Mouse (Mus musculus) hindbrain, embryonic 14.5 days (tissue): ENCODE results near the gene Slc25a13. TPM values are rescaled to one million over a fixed set of nuclear protein-coding genes. Genes with fewer than 3 reads are reported as not detected.

ENCODE experiments used
- ATAC-seq: fragments of 200-750 bp; cut with Nextera tagmentation; 2 replicates; pipeline ENCODE4 v1.8.0; 2017; ENCODE audit warnings: moderate number of reproducible peaks, mild to moderate bottlenecking, moderate TSS enrichment, moderate library complexity; ENCODE audit not compliant: low FRiP score
- DNase-seq: peaks from one replicate; pipeline ENCODE4 v3.0.0-alpha.2; 2015; ENCODE audit warnings: low spot score
- H3K27ac ChIP-seq: fragments of 300-500 bp; sonication (generic); 2 replicates; pipeline ENCODE4 v1.5.1; 2014; ENCODE audit warnings: mild to moderate bottlenecking, moderate library complexity
- H3K27me3 ChIP-seq: fragments of 300-500 bp; sonication (generic); 2 replicates; pipeline ENCODE4 v1.6.1; 2014; ENCODE audit warnings: mild to moderate bottlenecking, low read length, mixed read lengths; ENCODE audit not compliant: control insufficient read depth, insufficient read depth
- H3K36me3 ChIP-seq: fragments of 300-500 bp; sonication (generic); replicated peaks from 2 replicates; pipeline ENCODE4 v1.6.1; 2014; ENCODE audit not compliant: control insufficient read depth, insufficient read depth
- H3K4me1 ChIP-seq: fragments of 300-500 bp; sonication (generic); replicated peaks from 2 replicates; pipeline ENCODE4 v1.6.1; 2014; ENCODE audit warnings: antibody characterized with exemption, low read length, mixed read lengths; ENCODE audit not compliant: control insufficient read depth, insufficient read depth
- H3K4me2 ChIP-seq: fragments of 300-500 bp; sonication (generic); replicated peaks from 2 replicates; pipeline ENCODE4 v1.6.1; 2014; ENCODE audit warnings: mild to moderate bottlenecking, moderate library complexity
- H3K4me3 ChIP-seq: fragments of 300-500 bp; sonication (generic); replicated peaks from 2 replicates; pipeline ENCODE4 v1.5.1; 2014; ENCODE audit warnings: mild to moderate bottlenecking, low read length
- H3K9ac ChIP-seq: fragments of 300-500 bp; sonication (generic); 2 replicates; pipeline ENCODE4 v1.6.1; 2014
- H3K9me3 ChIP-seq: fragments of 300-500 bp; sonication (generic); 2 replicates; pipeline ENCODE4 v1.6.1; 2016; ENCODE audit warnings: low read length; ENCODE audit not compliant: control insufficient read depth
- WGBS: fragments of 180-500 bp; shearing (Covaris S2); extraction: QIAGEN DNeasy Blood & Tissue Kit; methylation state at CpG from one replicate; pipeline ENCODE4 v1.1.7; 2014; 5-methylcytosine and 5-hydroxymethylcytosine counted together
- polyA plus RNA-seq: library from polyadenylated mRNA; unstranded; fragments of >200 nt; fragmentation: Nextera tagmentation; extraction: Ambion mirVana; gene quantifications from 2 replicates; pipeline ENCODE4 v1.2.1, GENCODE M21; 2014

Slc25a13 gene
- polyA plus RNA-seq, 1 experiment from 2014 or later, result 5.6 TPM

DNA sequence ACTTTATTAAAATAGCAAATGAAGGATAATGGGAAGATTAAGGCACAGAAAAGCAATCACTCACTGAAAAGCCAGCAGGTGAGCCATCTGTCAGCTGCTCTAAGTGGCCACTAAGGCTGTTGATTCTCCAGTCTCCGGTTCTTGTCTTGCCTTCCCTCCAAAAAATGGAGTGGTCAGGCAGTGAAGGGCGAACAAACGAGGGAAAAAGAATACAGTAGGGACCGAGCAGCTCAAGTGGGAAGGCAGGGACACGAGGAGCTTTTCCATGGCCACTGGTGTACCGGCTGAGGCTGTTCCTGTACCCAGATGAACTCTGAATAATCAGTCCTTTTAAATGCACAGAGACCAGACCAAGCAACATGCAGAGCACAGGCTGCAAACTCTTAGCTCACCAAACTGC lies 54.8 kb downstream of the Slc25a13 start:
- H3K4me2 ChIP-seq, result no peak overlapping the region
- no peak for ATAC-seq
- H3K27ac ChIP-seq, result no peak overlapping the region
- peaks cover 22% of the 10 kb centered on the region for H3K4me1 ChIP-seq
- WGBS, result 24% methylated on average over 6 of the region's 6 CpGs
- no peak for DNase-seq
- no peaks in the 10 kb centered on the region for H3K36me3 ChIP-seq
- no peaks in the 10 kb centered on the region for H3K27me3 ChIP-seq
- H3K9ac ChIP-seq, result no peak overlapping the region
- no peaks in the 10 kb centered on the region for H3K9me3 ChIP-seq
- H3K4me3 ChIP-seq, result no peak overlapping the region

DNA sequence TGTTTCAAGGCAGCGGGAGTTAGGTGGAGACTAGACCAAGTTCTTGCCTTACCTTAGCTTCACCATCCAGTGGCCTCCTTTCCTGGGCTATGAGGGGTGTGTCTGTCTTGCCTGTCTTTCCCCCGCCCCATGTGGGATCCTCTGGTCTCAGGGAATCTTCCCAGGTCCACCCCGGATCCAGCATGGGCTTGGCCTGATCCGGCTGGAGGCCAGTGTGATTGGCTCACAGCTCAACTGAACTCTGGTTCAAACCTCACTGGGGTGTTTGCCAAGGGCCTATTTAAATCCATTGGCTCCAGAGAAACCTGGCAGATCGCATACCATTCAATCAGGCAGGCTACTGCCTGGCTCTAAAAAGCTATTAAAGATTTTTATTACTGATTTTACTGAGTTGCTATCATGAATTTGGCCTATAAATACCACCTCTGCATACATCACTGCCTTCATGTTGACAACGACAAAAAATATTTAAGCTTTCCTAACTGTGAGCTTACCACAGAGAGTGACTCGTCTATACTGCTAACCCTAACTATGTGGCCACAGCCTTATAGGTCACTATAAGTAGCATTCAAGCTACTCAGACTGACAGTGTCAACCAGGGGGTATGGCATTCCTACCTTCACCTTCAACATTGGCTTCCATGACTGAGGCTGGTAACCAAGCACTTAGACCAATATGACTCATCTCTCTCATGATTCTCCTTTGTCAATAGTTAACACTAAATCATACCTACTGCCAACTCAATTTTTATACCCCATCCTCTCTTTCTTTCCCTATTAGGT lies 56.1 kb downstream of the Slc25a13 start:
- ATAC-seq, result no peak
- 90% methylated on average over 7 of the region's 7 CpGs for WGBS
- H3K9me3 ChIP-seq, result no peaks in the 10 kb centered on the region

DNA sequence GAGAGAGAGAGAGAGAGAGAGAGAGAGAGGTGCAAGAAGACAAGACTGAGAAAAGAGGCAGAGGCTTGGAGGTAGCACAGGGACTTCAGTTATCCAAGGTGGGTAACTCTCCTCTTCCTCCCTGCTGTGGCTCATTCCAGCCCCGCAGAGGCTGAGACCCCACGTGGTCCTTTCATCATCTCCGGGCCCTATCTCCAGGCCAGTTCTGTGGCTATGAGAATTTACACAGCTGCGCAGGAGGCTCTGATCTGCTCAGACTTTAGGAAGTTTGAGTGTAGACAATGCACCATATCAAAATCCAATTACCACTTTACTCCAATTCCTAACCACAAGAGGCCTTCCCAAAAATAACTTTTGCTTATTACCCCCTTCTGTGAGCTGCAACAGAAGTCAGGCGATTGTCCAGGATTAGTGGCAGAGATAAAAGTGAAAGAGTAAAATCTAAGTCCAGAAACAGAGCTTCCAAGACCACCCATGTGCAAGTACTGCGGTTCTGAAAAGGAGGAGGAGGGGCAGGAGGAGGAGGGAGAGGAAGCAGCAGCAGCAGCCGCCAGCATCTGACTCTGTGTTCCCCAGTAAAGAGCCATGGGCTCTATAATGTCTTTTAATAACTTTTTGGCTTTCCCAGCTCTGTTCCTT lies 57.6 kb downstream of the Slc25a13 start:
- Histone ChIP-seq H3K9me3 (no peaks in the 10 kb centered on the region), H3K27me3 (no peaks in the 10 kb centered on the region), H3K4me2 (no peak overlapping the region), H3K27ac (no peak overlapping the region), H3K4me1 (peaks cover 22% of the 10 kb centered on the region), H3K36me3 (no peaks in the 10 kb centered on the region), H3K4me3 (no peak overlapping the region), H3K9ac (no peak overlapping the region)
- 4% methylated on average over 7 of the region's 7 CpGs for WGBS
- DNase-seq (no peak), ATAC-seq (no peak)

More for the DNA sequence above, 56.1 kb downstream of the Slc25a13 start:
- no peak overlapping the region for H3K9ac ChIP-seq
- no peak for DNase-seq
- H3K27ac ChIP-seq, result no peak overlapping the region
- H3K4me1 ChIP-seq, result peaks cover 22% of the 10 kb centered on the region
- no peaks in the 10 kb centered on the region for H3K36me3 ChIP-seq
- no peaks in the 10 kb centered on the region for H3K27me3 ChIP-seq
- no peak overlapping the region for H3K4me3 ChIP-seq
- H3K4me2 ChIP-seq, result no peak overlapping the region

DNA sequence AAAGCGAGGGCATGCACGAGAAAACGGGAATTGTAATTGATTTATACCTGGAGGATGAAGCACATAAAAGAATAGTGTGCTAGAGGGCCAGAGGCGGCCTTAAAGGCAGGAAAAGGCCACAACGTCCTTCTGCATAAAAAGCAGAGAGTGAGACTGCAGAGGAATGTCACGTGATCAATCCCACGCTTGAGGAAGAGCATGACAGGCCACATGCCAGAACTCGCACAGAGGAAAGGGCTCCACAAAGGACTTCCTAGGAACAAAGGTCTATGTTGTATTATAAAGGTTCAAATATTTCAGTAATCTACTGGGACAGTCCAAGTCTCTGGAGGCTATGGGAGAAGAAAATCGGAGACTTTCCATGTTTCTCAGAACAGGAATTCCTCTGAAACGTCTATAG lies 63.5 kb downstream of the Slc25a13 start:
- ATAC-seq (no peak), DNase-seq (no peak)
- Histone ChIP-seq H3K9me3 (no peaks in the 10 kb centered on the region), H3K36me3 (no peaks in the 10 kb centered on the region), H3K27ac (no peak overlapping the region), H3K4me2 (no peak overlapping the region), H3K9ac (no peak overlapping the region), H3K4me1 (no peaks in the 10 kb centered on the region), H3K4me3 (no peak overlapping the region), H3K27me3 (no peaks in the 10 kb centered on the region)
- WGBS, result 62% methylated on average over 10 of the region's 10 CpGs

DNA sequence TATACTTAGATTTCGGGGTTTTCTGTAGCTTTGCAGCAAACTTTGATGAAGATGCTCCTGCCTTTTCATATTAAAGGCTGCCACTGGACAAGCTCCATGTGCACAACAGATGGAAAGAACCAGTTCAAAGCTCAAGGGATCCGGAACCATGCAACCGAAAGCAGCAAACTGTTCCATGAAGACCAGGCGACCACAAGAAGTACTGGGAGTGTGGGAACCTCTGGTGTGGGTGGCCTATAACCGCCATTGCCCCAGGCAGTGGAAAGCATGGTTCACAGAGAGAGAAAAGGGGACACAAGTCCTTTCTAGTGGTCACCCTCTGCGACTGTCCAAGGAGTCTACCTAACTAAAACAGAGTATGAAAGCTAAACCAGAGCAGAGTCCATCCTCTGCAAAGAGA lies 66.2 kb downstream of the Slc25a13 start:
- H3K4me3 ChIP-seq, result no peak overlapping the region
- no peak overlapping the region for H3K27ac ChIP-seq
- no peaks in the 10 kb centered on the region for H3K4me1 ChIP-seq
- no peak overlapping the region for H3K4me2 ChIP-seq
- WGBS, result 93% methylated on average over 6 of the region's 6 CpGs
- no peak for ATAC-seq
- DNase-seq, result no peak
- H3K36me3 ChIP-seq, result no peaks in the 10 kb centered on the region
- H3K27me3 ChIP-seq, result no peaks in the 10 kb centered on the region
- H3K9me3 ChIP-seq, result no peaks in the 10 kb centered on the region
- H3K9ac ChIP-seq, result no peak overlapping the region

DNA sequence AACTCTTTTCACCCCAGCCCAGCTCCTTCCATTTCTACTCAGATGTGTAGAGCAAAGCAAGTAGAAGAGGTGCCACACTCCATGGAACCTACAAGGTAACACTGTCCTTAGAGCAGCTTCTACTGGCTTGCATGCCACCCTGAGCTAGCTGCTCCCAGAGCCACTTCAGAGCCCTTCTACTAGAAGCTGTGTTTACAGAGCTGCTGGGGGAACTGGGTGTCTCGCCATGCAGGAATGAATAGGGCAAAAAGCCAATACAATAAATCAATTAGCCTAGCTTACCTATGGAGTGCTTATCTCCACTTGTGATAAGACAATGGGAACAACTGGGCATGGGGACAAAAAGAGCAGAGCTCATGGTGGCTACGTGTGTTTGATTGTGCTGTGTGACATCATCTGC lies 67.2 kb downstream of the Slc25a13 start:
- 67% methylated on average over 2 of the region's 2 CpGs for WGBS

DNA sequence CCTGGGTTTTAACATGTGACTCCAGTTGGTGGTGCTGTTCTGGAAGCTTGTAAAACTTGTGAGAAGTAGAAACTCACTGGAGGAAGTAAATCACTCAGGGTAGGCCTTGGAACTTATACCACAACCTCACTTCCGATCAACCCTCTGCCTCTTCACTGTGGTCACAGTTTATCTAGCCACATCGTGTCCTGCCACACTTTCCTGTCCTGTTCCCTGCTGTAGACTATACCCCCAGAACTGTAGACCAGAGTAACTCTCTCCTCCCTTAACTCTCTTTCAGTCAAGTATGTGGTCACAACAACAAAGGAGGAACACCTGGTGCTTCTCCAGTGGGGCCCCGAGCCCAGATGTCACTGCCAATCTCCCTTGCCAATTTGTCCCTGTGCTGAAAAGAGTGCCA lies 67.6 kb downstream of the Slc25a13 start:
- Histone ChIP-seq H3K9me3 (no peaks in the 10 kb centered on the region), H3K9ac (no peak overlapping the region), H3K27me3 (no peaks in the 10 kb centered on the region), H3K4me3 (no peak overlapping the region), H3K36me3 (no peaks in the 10 kb centered on the region), H3K4me2 (no peak overlapping the region), H3K27ac (no peak overlapping the region), H3K4me1 (no peaks in the 10 kb centered on the region)
- ATAC-seq, result no peak
- 92% methylated on average over 3 of the region's 3 CpGs for WGBS
- no peak for DNase-seq

More for the DNA sequence above, 67.2 kb downstream of the Slc25a13 start:
- Histone ChIP-seq H3K9ac (no peak overlapping the region), H3K9me3 (no peaks in the 10 kb centered on the region), H3K27ac (no peak overlapping the region), H3K4me1 (no peaks in the 10 kb centered on the region), H3K27me3 (no peaks in the 10 kb centered on the region), H3K36me3 (no peaks in the 10 kb centered on the region), H3K4me2 (no peak overlapping the region), H3K4me3 (no peak overlapping the region)
- ATAC-seq (no peak), DNase-seq (no peak)

DNA sequence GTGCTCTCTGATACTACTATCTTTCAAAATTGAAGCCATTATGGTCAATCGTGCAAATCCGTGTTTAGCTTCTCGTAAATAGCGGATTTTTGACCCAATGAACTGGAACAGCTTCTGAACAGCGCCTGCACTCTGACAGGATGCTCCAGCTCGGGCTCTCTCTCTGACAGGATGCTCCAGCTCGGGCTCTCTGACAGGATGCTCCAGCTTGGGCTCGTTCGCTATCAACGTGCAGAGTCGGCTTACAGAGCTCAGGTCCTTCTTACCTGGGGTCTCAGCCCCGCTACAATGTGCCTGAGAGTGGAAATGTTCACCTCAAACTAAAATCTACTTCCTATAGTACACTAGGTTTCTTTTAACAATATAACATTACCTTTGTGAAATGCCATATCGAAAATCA lies 71.6 kb downstream of the Slc25a13 start:
- WGBS, result 84% methylated on average over 13 of the region's 13 CpGs
- no peaks in the 10 kb centered on the region for H3K27me3 ChIP-seq
- H3K9ac ChIP-seq, result no peak overlapping the region
- no peak overlapping the region for H3K4me3 ChIP-seq
- H3K27ac ChIP-seq, result no peak overlapping the region
- no peaks in the 10 kb centered on the region for H3K4me1 ChIP-seq
- no peak overlapping the region for H3K4me2 ChIP-seq
- ATAC-seq (no peak), DNase-seq (no peak)
- H3K9me3 ChIP-seq, result no peaks in the 10 kb centered on the region
- no peaks in the 10 kb centered on the region for H3K36me3 ChIP-seq

DNA sequence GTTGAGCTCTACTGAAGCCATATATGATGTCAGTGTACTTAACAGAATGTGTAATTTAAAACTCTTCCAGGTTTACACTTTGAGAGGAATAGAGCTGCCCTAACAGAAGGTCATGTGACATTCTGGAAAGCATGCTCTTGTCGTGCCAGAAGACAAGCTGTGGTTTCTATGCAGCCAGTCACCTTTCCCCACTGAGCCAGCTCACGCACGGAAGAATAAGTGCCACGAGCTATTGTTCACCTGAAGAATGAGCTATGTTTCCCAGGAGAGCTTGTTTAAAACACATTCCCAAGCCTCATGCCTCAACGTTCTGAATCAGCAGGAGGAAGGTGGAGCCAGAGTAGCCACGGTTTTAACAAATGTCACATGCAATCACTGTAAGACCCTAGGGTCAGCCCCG lies 73.4 kb downstream of the Slc25a13 start:
- WGBS, result 39% methylated on average over 7 of the region's 7 CpGs
- ATAC-seq (no peak), DNase-seq (no peak)
- Histone ChIP-seq H3K4me1 (no peaks in the 10 kb centered on the region), H3K9me3 (no peaks in the 10 kb centered on the region), H3K9ac (no peak overlapping the region), H3K27ac (no peak overlapping the region), H3K27me3 (no peaks in the 10 kb centered on the region), H3K4me3 (no peak overlapping the region), H3K4me2 (no peak overlapping the region), H3K36me3 (no peaks in the 10 kb centered on the region)
